Mouse (Mus musculus) cerebellum, postnatal 36 days (tissue): Measurements from ENCODE around the gene Ceacam9.
A peak's percentile ranks its signal among the peaks of the same experiment; 100 is the strongest.
"Not testable (repeated sequence)": the region's sequence is repeated elsewhere in the genome, so short reads cannot be mapped to it uniquely, and the experiment has no call there.

Experiments used
- DNase-seq, 2 experiments: peaks; one replicate each; pipeline ENCODE4 v3.0.0; 2021 to 2022; ENCODE audit warnings: mixed read lengths in 2 of 2

The Ceacam9 gene

GRCm38 (mm10) chr7:16721629-16722028 is at the start of gene Ceacam9:
Ceacam9 (plus strand) TSS chr7:16721929.
- no peak for DNase-seq

- DNase-seq = no peak
These were observed 47.9 kb upstream of the Ceacam9 start for GRCm38 (mm10) chr7:16673823-16674222.

GRCm38 (mm10) chr7:16674699-16675098 is 47.0 kb upstream of the Ceacam9 start:
- DNase-seq = not testable (repeated sequence)

GRCm38 (mm10) chr7:16675605-16676004 is 46.1 kb upstream of the Ceacam9 start, which contains the start of gene Ceacam15:
Ceacam15 (minus strand) TSS chr7:16675705.
- no peak for DNase-seq

- DNase-seq = not testable (repeated sequence)
These were observed 41.5 kb upstream of the Ceacam9 start for GRCm38 (mm10) chr7:16680194-16680593.

- DNase-seq = no peak
These were observed 32.5 kb upstream of the Ceacam9 start for GRCm38 (mm10) chr7:16689196-16689595.

- peak in 1 of 2 experiments; percentile 6 for DNase-seq
These were observed 26.7 kb upstream of the Ceacam9 start for GRCm38 (mm10) chr7:16695025-16695424.

GRCm38 (mm10) chr7:16699042-16699441 is 22.7 kb upstream of the Ceacam9 start:
- no peak for DNase-seq

- no peak for DNase-seq
These were observed 21.1 kb upstream of the Ceacam9 start for GRCm38 (mm10) chr7:16700583-16700982.

GRCm38 (mm10) chr7:16706385-16706784 is 15.3 kb upstream of the Ceacam9 start:
- no peak for DNase-seq

GRCm38 (mm10) chr7:16708244-16708643 is 13.5 kb upstream of the Ceacam9 start:
- no peak for DNase-seq

- no peak for DNase-seq
These were observed 11.1 kb upstream of the Ceacam9 start for GRCm38 (mm10) chr7:16710604-16711003.

GRCm38 (mm10) chr7:16712633-16713415 is 8.9 kb upstream of the Ceacam9 start:
- DNase-seq = no peak

- DNase-seq = not testable (repeated sequence)
These were observed 5.1 kb upstream of the Ceacam9 start for GRCm38 (mm10) chr7:16716456-16717152.

GRCm38 (mm10) chr7:16722490-16722889 is 761 bp downstream of the Ceacam9 start:
- DNase-seq = not testable (repeated sequence)

GRCm38 (mm10) chr7:16728596-16729348 is 7.0 kb downstream of the Ceacam9 start:
- peak; percentile 59 to 60 for DNase-seq

- not testable (repeated sequence) for DNase-seq
These were observed 7.8 kb downstream of the Ceacam9 start for GRCm38 (mm10) chr7:16729563-16729962.

- DNase-seq = no peak
These were observed 9.1 kb downstream of the Ceacam9 start for GRCm38 (mm10) chr7:16730791-16731190.

GRCm38 (mm10) chr7:16731893-16732422 is 10.2 kb downstream of the Ceacam9 start:
- no peak for DNase-seq

- peak in 1 of 2 experiments; percentile 26 for DNase-seq
These were observed 15.9 kb downstream of the Ceacam9 start for GRCm38 (mm10) chr7:16737606-16738072.

GRCm38 (mm10) chr7:16738073-16738696 is 16.5 kb downstream of the Ceacam9 start, which contains the start of gene Ap2s1:
Ap2s1 (plus strand) TSS chr7:16738410.
- peak; percentile 98 to 99 for DNase-seq

- DNase-seq = no peak
These were observed 17.4 kb downstream of the Ceacam9 start for GRCm38 (mm10) chr7:16739056-16739604.
